Mouse (Mus musculus): Measurements from ENCODE around the gene Vmn2r40.
"Not testable (repeated sequence)": the region's sequence is repeated elsewhere in the genome, so short reads cannot be mapped to it uniquely, and the experiment has no call there.

Gene Vmn2r40

GRCm38 (mm10) chr7:8931335-8931734 is at the start of gene Vmn2r40:
TSS of gene Vmn2r40 (minus strand) at chr7:8931435.
- not testable (repeated sequence) for DNase-seq (ENCODE audit: low spot score)
